Mouse (Mus musculus): Measurements from ENCODE around the gene Enox1. TPM values are rescaled to one million over a fixed set of nuclear protein-coding genes. Genes with fewer than 3 reads are reported as not detected.
A peak's percentile ranks its signal among the peaks of the same experiment; 100 is the strongest.

Gene Enox1
- polyA plus RNA-seq, 1 experiment from 2014 or later = 7.7 TPM

DNA sequence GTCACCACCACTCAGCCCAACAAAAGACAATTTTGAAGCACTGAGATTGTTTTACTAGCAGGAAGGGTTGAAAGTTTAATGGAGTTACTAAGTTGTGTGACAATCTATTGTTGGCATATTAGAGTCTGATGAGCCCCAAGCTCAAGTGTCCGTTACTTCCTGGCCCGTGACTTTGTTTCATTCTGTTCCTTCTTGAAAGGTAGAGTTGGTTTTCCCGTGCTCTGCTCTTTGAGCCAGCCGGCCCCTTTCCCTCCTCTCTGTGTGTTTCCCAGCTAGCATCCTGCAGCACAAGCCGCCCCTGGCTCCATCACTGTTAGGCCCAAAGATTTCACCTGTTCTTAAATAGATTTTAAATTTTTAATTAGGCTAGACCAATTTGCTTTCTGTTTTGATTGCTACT, 26.9 kb downstream of the Enox1 start:
- 80% methylated on average over 5 of the region's 5 CpGs for WGBS
- ATAC-seq (ENCODE audit: low FRiP score, low TSS enrichment) = no peak
- H3K27ac ChIP-seq (ENCODE audit: low read length) = no peak overlapping the region
- no peaks in the 10 kb centered on the region for H3K36me3 ChIP-seq (ENCODE audit: insufficient read depth, low read length)
- H3K27me3 ChIP-seq (ENCODE audit: insufficient read depth, low read length) = no peaks in the 10 kb centered on the region
- no peak overlapping the region for H3K4me2 ChIP-seq (replicated peaks; ENCODE audit: low read depth, low read length)
- no peaks in the 10 kb centered on the region for H3K4me1 ChIP-seq (ENCODE audit: insufficient read depth, low read length)
- H3K4me3 ChIP-seq (ENCODE audit: low read length) = no peak overlapping the region
- H3K9ac ChIP-seq (replicated peaks; ENCODE audit: low read length) = no peak overlapping the region
- no peaks in the 10 kb centered on the region for H3K9me3 ChIP-seq (ENCODE audit: low read length)

DNA sequence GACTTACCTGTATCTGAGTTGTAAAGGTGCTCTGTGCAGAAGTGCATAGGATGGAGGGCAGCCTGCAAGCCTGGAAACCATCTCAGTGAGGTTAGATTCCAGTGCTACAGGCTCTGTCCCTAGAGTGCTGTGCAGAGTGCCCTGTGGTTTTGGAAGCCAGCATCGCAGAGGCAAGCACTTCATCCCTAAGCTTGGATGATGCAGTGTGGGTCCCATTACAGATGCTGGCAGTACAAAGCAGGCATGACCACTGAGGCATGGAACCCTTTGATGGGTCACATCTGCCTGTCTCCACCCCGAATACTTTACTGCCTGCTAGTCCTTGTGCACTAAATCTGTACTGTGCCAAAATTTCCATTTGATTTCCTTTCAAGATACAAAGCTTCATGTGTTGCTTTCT, 33.6 kb downstream of the Enox1 start:
- ATAC-seq (ENCODE audit: low FRiP score, low TSS enrichment) = no peak
- no peak overlapping the region for H3K4me2 ChIP-seq (replicated peaks; ENCODE audit: low read depth, low read length)
- H3K9me3 ChIP-seq (ENCODE audit: low read length) = no peaks in the 10 kb centered on the region
- H3K9ac ChIP-seq (replicated peaks; ENCODE audit: low read length) = no peak overlapping the region
- peaks cover 3% of the 10 kb centered on the region; the same call in 1 of the 2 replicates for H3K4me1 ChIP-seq (ENCODE audit: insufficient read depth, low read length)
- no peak overlapping the region for H3K27ac ChIP-seq (ENCODE audit: low read length)
- 22% methylated on average over 2 of the region's 2 CpGs for WGBS
- H3K4me3 ChIP-seq (ENCODE audit: low read length) = no peak overlapping the region
- no peaks in the 10 kb centered on the region for H3K36me3 ChIP-seq (ENCODE audit: insufficient read depth, low read length)
- no peaks in the 10 kb centered on the region for H3K27me3 ChIP-seq (ENCODE audit: insufficient read depth, low read length)

DNA sequence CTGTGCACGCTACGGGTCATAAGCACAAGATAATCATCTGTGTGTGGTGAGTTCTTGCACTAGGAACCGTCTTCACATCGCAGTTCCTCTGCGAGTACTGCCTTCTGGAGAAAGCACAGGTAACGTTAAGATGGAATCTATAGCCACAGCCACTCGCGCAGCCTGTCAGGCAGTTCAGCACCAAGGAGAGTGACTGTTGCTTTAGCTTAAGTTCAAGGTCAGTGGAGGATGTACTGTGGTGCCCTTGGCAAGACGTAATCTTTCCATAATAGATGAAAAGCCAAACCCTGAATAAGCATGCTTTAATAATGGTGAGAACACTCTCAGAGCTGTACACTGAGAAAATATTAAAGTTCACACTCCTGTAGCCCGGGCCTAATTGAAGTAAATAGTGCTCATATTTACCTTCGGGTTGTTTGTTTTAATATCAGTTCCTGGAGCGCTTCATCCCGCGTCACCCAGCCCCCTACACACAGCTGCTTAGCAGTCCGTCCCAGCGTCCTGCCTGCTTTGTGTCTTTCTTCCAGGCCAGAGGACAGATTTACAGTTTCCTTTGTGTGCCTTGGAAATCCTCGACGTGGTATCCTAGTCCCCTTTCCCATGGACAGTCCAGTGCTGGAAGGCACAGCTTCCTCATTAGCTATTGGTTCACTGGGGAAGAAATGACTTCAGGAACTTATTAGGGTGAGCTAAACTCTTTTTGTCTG, 38.9 kb downstream of the Enox1 start:
- no peaks in the 10 kb centered on the region for H3K27me3 ChIP-seq (ENCODE audit: insufficient read depth, low read length)
- H3K9me3 ChIP-seq (ENCODE audit: low read length) = no peaks in the 10 kb centered on the region
- H3K9ac ChIP-seq (replicated peaks; ENCODE audit: low read length) = no peak overlapping the region
- H3K4me3 ChIP-seq (ENCODE audit: low read length) = no peak overlapping the region
- peaks cover 11% of the 10 kb centered on the region for H3K4me1 ChIP-seq (ENCODE audit: insufficient read depth, low read length)
- WGBS = 16% methylated on average over 18 of the region's 18 CpGs
- peak; percentile 65 for ATAC-seq (ENCODE audit: low FRiP score, low TSS enrichment)
- H3K27ac ChIP-seq (ENCODE audit: low read length) = peak overlapping the region; percentile 61; the same call in 1 of the 2 replicates
- no peaks in the 10 kb centered on the region for H3K36me3 ChIP-seq (ENCODE audit: insufficient read depth, low read length)
- H3K4me2 ChIP-seq (replicated peaks; ENCODE audit: low read depth, low read length) = no peak overlapping the region

- no peaks in the 10 kb centered on the region for H3K9me3 ChIP-seq (ENCODE audit: low read length)
- H3K4me3 ChIP-seq (ENCODE audit: low read length) = no peak overlapping the region
- ATAC-seq (ENCODE audit: low FRiP score, low TSS enrichment) = peak; percentile 81
- no peak overlapping the region for H3K9ac ChIP-seq (replicated peaks; ENCODE audit: low read length)
- 0 out of 2 replicates have a peak overlapping the region, but pooled peaks have one; percentile 61 for H3K27ac ChIP-seq (ENCODE audit: low read length)
- H3K27me3 ChIP-seq (ENCODE audit: insufficient read depth, low read length) = no peaks in the 10 kb centered on the region
- H3K4me1 ChIP-seq (ENCODE audit: insufficient read depth, low read length) = peaks cover 11% of the 10 kb centered on the region
- no peaks in the 10 kb centered on the region for H3K36me3 ChIP-seq (ENCODE audit: insufficient read depth, low read length)
- no peak overlapping the region for H3K4me2 ChIP-seq (replicated peaks; ENCODE audit: low read depth, low read length)
- WGBS = 39% methylated on average over 3 of the region's 3 CpGs
Observed at GRCm38 (mm10) chr14:77196246-77196645, 39.7 kb downstream of the Enox1 start.

DNA sequence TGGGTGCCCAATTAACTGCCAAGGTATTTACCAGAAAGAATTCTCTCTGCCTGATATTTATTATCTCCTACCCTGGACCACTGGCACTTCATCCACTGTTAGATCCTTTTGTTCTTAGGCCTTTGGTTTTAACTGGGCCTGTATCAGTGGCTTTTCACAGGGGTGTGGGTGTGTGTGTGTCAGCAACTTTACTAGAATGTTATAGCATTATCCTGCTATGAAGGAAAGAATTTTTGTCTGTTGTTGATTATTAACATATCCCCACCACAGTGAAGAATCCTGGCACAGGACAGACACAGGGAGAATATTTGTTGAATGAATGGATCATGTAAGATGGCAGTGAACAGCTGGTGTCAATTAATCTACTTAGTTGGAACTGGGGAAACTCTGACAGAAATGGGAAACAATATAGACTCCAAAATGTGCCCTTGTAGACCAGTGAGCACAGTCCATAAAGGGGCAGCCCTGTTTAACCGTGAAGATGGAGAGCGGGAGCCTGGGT, 40.9 kb downstream of the Enox1 start:
- Histone ChIP-seq H3K9me3 (ENCODE audit: low read length) (no peaks in the 10 kb centered on the region), H3K27me3 (ENCODE audit: insufficient read depth, low read length) (no peaks in the 10 kb centered on the region), H3K27ac (ENCODE audit: low read length) (no peak overlapping the region), H3K4me1 (ENCODE audit: insufficient read depth, low read length) (peaks cover 11% of the 10 kb centered on the region), H3K4me2 (replicated peaks; ENCODE audit: low read depth, low read length) (no peak overlapping the region), H3K36me3 (ENCODE audit: insufficient read depth, low read length) (no peaks in the 10 kb centered on the region), H3K4me3 (ENCODE audit: low read length) (no peak overlapping the region), H3K9ac (replicated peaks; ENCODE audit: low read length) (no peak overlapping the region)
- WGBS = 78% methylated on average over 2 of the region's 2 CpGs
- no peak for ATAC-seq (ENCODE audit: low FRiP score, low TSS enrichment)

- Histone ChIP-seq H3K4me3 (ENCODE audit: low read length) (no peak overlapping the region), H3K9me3 (ENCODE audit: low read length) (no peaks in the 10 kb centered on the region), H3K27me3 (ENCODE audit: insufficient read depth, low read length) (no peaks in the 10 kb centered on the region), H3K4me1 (ENCODE audit: insufficient read depth, low read length) (no peaks in the 10 kb centered on the region), H3K27ac (ENCODE audit: low read length) (no peak overlapping the region), H3K9ac (replicated peaks; ENCODE audit: low read length) (no peak overlapping the region), H3K36me3 (ENCODE audit: insufficient read depth, low read length) (no peaks in the 10 kb centered on the region), H3K4me2 (replicated peaks; ENCODE audit: low read depth, low read length) (no peak overlapping the region)
- no peak for ATAC-seq (ENCODE audit: low FRiP score, low TSS enrichment)
- 92% methylated on average over 8 of the region's 8 CpGs for WGBS
Observed at GRCm38 (mm10) chr14:77210889-77211288, 54.3 kb downstream of the Enox1 start.

GRCm38 (mm10) chr14:77213210-77213609, 56.6 kb downstream of the Enox1 start:
- H3K27ac ChIP-seq (ENCODE audit: low read length) = no peak overlapping the region
- H3K27me3 ChIP-seq (ENCODE audit: insufficient read depth, low read length) = no peaks in the 10 kb centered on the region
- H3K9ac ChIP-seq (replicated peaks; ENCODE audit: low read length) = no peak overlapping the region
- no peak overlapping the region for H3K4me3 ChIP-seq (ENCODE audit: low read length)
- H3K4me2 ChIP-seq (replicated peaks; ENCODE audit: low read depth, low read length) = no peak overlapping the region
- no peaks in the 10 kb centered on the region for H3K4me1 ChIP-seq (ENCODE audit: insufficient read depth, low read length)
- 76% methylated on average over 7 of the region's 7 CpGs for WGBS
- H3K9me3 ChIP-seq (ENCODE audit: low read length) = no peaks in the 10 kb centered on the region
- no peak for ATAC-seq (ENCODE audit: low FRiP score, low TSS enrichment)
- no peaks in the 10 kb centered on the region for H3K36me3 ChIP-seq (ENCODE audit: insufficient read depth, low read length)

- ATAC-seq (ENCODE audit: low FRiP score, low TSS enrichment) = no peak
- Histone ChIP-seq H3K9ac (replicated peaks; ENCODE audit: low read length) (no peak overlapping the region), H3K27me3 (ENCODE audit: insufficient read depth, low read length) (no peaks in the 10 kb centered on the region), H3K27ac (ENCODE audit: low read length) (no peak overlapping the region), H3K4me2 (replicated peaks; ENCODE audit: low read depth, low read length) (no peak overlapping the region), H3K4me1 (ENCODE audit: insufficient read depth, low read length) (no peaks in the 10 kb centered on the region), H3K4me3 (ENCODE audit: low read length) (no peak overlapping the region), H3K36me3 (ENCODE audit: insufficient read depth, low read length) (no peaks in the 10 kb centered on the region), H3K9me3 (ENCODE audit: low read length) (no peaks in the 10 kb centered on the region)
- 90% methylated on average over 6 of the region's 6 CpGs for WGBS
Observed at GRCm38 (mm10) chr14:77214848-77215247, 58.3 kb downstream of the Enox1 start.

DNA sequence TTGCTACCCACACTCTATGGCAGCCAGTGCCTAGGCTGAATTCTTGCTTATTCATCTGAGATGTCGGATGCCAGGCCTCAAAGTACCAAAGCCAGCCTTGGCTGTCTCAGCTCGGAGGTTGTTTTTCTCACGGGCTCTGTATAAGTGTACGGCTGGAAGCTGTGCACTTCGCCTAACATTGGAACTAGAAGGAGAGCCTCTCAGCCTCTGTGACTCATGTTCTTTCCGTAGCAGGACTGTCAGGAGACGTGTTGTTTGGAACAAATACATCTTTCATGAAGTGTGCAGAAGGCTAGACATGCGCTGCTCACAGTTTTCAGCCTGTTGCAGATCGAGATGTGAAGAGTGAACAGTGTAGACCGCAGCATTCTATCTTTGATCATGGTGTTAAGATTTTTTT, 68.8 kb downstream of the Enox1 start:
- no peak for ATAC-seq (ENCODE audit: low FRiP score, low TSS enrichment)
- H3K4me1 ChIP-seq (ENCODE audit: insufficient read depth, low read length) = no peaks in the 10 kb centered on the region
- H3K4me2 ChIP-seq (replicated peaks; ENCODE audit: low read depth, low read length) = no peak overlapping the region
- H3K36me3 ChIP-seq (ENCODE audit: insufficient read depth, low read length) = no peaks in the 10 kb centered on the region
- no peak overlapping the region for H3K9ac ChIP-seq (replicated peaks; ENCODE audit: low read length)
- no peaks in the 10 kb centered on the region for H3K27me3 ChIP-seq (ENCODE audit: insufficient read depth, low read length)
- no peaks in the 10 kb centered on the region for H3K9me3 ChIP-seq (ENCODE audit: low read length)
- H3K27ac ChIP-seq (ENCODE audit: low read length) = no peak overlapping the region
- no peak overlapping the region for H3K4me3 ChIP-seq (ENCODE audit: low read length)
- WGBS = 87% methylated on average over 10 of the region's 10 CpGs

GRCm38 (mm10) chr14:77238811-77239210, 82.2 kb downstream of the Enox1 start:
- WGBS = 55% methylated on average over 2 of the region's 2 CpGs
- Histone ChIP-seq H3K9ac (replicated peaks; ENCODE audit: low read length) (no peak overlapping the region), H3K4me3 (ENCODE audit: low read length) (no peak overlapping the region), H3K4me1 (ENCODE audit: insufficient read depth, low read length) (0 out of 2 replicates have a peak, but pooled peaks cover 4% of the 10 kb centered on the region), H3K36me3 (ENCODE audit: insufficient read depth, low read length) (no peaks in the 10 kb centered on the region), H3K27ac (ENCODE audit: low read length) (no peak overlapping the region), H3K9me3 (ENCODE audit: low read length) (peaks cover under 1% of the 10 kb centered on the region; the same call in 1 of the 2 replicates), H3K4me2 (replicated peaks; ENCODE audit: low read depth, low read length) (no peak overlapping the region), H3K27me3 (ENCODE audit: insufficient read depth, low read length) (no peaks in the 10 kb centered on the region)
- no peak for ATAC-seq (ENCODE audit: low FRiP score, low TSS enrichment)

Measured in kidney, embryonic 16.5 days (tissue).